Mouse (Mus musculus) layer of hippocampus, postnatal 14 days (tissue): ENCODE results near the gene Sdccag8. TPM values are rescaled to one million over a fixed set of nuclear protein-coding genes. Genes with fewer than 3 reads are reported as not detected.

Source experiments
- DNase-seq, 2 experiments: peaks; one replicate each; pipeline ENCODE4 v3.0.0; 2021 to 2022; ENCODE audit warnings: low spot score in 2 of 2, mixed read lengths in 1 of 2
- long read RNA-seq, 2 experiments: library from polyadenylated mRNA; stranded (forward); transcript quantifications; one replicate each; pipeline ENCODE4 v2.0.0; 2021
- total RNA-seq, 2 experiments: library from RNA; stranded (reverse); gene quantifications; 2 replicates each; pipeline ENCODE4 v1.2.3; 2021

Gene Sdccag8
- 10 to 100 TPM; 11.0 to 13.8 TPM for total RNA-seq
- long read RNA-seq, experiment 1, transcript Sdccag8-201 (18 exons, 2,776 nt), result major isoform, 6 of 28 reads
- long read RNA-seq, experiment 1, partial matches to known transcripts, result 8 of 28 reads
- long read RNA-seq, experiment 1, other reads (novel, unspliced or antisense), result 14 of 28 reads
- long read RNA-seq, experiment 2, transcript Sdccag8-201 (18 exons, 2,776 nt), result major isoform, 7 of 29 reads
- long read RNA-seq, experiment 2, partial matches to known transcripts, result 5 of 29 reads
- long read RNA-seq, experiment 2, other reads (novel, unspliced or antisense), result 17 of 29 reads

GRCm38 (mm10) chr1:176814591-176815062 lies at the start of gene Sdccag8:
Sdccag8 (plus strand) TSS chr1:176814660.
- peak; percentile 93 to 98 for DNase-seq

GRCm38 (mm10) chr1:176774533-176774932 lies 39.9 kb upstream of the Sdccag8 start:
- DNase-seq, result no peak

DNA sequence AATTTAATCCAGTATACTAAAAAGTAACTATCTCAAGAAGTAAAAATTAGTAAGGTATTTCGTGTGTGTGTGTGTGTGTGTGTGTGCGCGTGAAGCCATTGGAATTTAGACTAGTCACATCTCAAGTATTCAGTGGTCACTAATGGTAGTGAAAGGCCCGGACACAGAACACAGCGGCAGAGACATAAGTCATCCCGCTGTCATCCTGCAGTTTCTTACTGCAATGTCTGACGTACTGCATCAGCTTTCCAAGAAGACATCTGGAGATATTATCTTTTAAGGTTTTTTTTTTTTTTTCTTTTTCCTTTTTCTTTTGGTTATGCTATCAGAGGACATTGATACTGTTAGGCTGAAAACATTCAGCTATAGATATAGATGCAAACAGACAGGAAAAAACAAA lies 25.1 kb upstream of the Sdccag8 start:
- no peak for DNase-seq

DNA sequence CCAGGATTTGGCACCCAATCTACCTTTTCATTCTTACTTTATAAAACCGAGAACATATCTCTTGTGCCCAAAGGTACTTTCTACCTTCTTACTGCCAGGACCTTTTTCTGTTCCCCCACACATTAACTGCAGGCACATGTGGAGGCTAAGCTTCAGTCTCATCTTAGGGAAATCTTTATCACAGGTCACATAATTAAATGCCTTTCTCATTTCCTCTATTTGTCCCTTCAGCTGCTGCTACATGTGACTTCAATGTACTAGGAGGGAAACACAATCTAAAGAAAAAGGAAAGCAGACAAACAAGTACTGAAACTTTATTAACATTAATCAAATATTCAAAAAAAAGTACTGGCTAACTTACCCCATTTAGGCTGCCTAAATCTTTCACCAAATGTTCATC lies 22.3 kb upstream of the Sdccag8 start:
- no peak for DNase-seq

- DNase-seq, result no peak
These were observed 15.8 kb upstream of the Sdccag8 start for GRCm38 (mm10) chr1:176798673-176799072.

DNA sequence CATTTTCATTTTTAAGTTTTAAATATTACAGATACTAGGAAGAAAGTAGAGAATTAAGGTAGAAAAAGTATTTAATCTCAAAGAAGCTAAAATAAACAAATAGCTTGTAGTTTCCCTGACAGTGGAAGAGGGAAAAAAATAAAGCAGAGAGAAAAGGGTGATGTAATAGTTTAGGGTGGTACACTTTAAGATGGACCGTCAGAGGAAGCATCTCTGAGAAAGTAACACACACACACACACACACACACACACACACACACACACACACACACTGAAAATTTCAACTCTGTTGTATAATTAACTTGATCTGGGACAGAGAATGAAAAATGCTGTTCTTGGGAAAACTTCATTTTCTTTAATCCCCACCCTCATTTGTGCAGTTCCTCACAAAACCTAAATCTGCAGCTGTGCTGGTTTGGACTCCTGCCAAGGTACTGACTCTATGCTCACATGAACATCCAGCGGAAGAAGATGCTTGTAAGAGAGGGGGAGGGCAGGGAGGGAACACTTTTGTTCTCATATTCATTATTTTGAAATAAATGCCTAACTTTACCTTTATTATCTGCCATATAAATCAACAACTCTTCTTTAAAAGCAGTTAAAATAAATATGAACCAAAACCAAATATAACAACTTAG lies 13.6 kb upstream of the Sdccag8 start:
- peak in 1 of 2 experiments; percentile 45 for DNase-seq

DNA sequence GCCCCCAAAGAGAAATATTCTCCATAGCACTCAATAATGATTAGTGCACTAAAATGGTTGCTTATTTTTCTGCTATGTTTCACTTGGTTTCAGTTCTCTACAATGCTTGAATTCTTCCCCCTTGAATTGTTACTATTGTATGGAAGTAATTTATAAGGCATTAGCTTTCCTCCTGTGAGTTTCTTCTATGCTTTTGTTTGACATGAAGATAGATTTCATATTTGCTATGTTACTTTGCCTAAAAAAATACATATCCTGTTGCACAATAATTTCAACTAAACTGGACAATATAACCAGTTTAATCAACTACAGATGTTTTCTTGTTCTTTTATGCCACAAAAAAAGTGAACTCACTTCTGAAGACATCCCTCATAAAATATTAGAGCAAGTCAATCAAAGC lies 4.3 kb upstream of the Sdccag8 start:
- DNase-seq, result no peak

- no peak for DNase-seq
These were observed 2.6 kb upstream of the Sdccag8 start for GRCm38 (mm10) chr1:176811892-176812291.

DNA sequence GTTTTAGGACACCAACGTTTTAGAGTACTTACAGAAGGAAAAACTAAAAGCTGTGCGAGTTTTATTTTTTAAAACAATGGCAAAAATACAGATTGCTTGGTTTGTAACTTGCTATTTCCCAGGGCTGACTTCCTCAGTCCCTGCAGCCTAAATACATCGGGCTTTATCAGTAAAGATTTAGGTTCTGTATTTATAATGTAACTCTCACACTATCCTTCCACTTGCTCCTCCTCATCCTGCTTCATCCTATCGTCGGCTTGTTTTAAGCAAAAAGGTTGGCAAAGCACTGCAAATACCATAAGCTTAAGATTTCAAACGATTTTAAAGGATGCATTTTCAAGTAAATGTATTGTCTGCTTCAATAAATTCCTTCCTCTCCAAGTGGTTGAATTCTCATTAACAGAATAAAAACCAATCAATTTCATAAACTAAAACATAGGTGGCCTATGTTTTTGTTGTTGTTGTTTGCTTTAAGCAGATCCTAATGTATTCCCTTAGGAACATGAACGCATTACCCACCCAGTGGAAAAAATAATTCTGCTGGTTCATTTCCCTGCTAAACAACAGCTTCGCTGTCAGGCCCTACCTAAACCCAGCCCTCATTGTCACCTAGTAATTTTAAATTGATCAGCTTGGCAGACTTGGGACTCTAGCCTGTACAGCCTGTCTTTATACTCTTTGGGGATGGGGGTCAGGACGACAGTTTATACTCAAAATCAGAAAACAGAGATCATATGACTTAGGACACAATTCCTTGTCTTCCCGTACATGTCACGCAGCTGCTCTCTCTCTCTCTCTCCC lies 1.8 kb upstream of the Sdccag8 start:
- no peak for DNase-seq

GRCm38 (mm10) chr1:176813292-176814035 lies 996 bp upstream of the Sdccag8 start:
- DNase-seq, result peak; percentile 74 to 76

GRCm38 (mm10) chr1:176814036-176814420 lies 432 bp upstream of the Sdccag8 start, which contains the start of gene Cep170:
Cep170 (minus strand) TSS chr1:176814067.
- peak; percentile 98 to 99 for DNase-seq

GRCm38 (mm10) chr1:176816728-176817127 lies 2.3 kb downstream of the Sdccag8 start:
- DNase-seq, result no peak

DNA sequence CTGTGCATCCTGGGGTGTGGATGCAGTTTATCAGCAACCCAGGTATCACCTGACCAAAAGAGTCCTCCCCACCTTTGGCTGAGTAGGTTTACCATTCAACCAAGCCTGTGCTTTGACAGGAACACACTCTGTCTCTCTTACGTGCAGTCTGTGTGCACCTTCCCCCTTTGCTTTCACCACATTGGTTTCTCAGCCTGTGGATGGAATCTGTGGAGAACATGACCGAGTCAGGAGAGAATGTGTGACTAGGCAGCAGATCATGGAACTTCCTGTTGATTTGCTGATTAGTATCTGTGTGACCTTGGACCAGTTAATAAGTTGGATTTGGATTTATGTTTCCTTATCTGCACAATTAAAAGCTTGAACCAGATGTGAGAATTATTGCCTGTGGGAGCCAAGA lies 3.7 kb downstream of the Sdccag8 start:
- no peak for DNase-seq

GRCm38 (mm10) chr1:176818763-176819162 lies 4.3 kb downstream of the Sdccag8 start:
- DNase-seq, result no peak

- DNase-seq, result no peak
These were observed 7.5 kb downstream of the Sdccag8 start for GRCm38 (mm10) chr1:176821929-176822328.

DNA sequence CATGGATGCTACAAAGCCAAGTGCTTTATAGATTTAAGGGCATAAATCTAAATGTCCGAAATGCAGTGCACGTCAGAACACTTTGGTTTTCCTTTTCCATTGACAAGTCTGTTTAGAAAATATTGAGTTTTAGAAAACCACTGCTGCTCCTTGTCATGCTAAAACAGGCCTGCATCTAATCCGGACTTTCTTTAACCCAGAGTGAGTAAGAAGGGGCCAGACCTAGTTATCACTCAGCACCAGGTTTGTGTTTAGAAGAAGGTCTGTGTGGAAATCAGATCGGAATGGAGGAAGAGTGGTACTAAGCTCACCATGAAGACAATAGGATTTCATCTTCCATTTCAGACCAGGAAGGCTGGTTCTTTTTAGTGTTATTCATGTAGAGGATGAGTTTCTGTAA lies 8.5 kb downstream of the Sdccag8 start:
- DNase-seq, result no peak

DNA sequence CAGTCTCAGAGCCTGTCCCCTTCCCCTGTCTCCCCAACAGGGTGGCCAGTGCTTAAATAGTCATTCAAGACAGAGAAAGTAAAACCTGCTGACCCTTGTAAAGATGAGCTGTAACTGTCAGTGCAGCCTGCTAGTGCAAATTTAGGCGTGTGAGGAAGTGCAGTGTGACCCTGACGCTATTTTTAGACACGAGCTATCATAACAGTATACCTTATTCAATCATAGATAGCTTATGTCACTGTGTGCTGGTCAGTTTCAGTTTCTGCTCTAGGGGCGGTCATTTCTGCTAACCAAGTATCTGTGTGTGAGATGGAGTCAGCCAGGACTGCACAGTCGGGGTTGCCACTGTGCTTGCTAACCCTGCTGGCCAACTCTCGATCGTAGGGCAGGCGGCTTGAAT lies 9.4 kb downstream of the Sdccag8 start:
- no peak for DNase-seq

- no peak for DNase-seq
These were observed 10.2 kb downstream of the Sdccag8 start for GRCm38 (mm10) chr1:176824611-176825010.

- DNase-seq, result no peak
These were observed 10.6 kb downstream of the Sdccag8 start for GRCm38 (mm10) chr1:176825084-176825483.

DNA sequence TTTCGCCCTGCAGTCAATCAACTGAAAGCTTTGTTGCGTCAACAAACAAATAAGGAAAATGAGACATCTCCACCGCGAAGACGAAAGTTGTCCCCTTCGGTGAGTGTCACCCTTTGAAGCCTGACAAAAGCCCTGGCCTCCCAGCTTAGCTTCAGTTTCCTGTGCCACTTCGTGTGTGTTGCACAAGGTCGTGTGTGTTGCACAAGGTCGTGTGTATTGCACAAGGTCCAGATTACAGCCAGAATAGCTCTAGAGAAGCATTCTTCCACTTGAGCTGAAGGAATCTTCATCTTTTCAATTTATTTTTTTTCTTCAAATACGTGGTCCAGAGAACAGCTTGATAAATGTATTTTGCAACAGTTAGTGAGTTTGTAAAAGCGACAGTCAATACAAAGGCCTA lies 11.7 kb downstream of the Sdccag8 start:
- no peak for DNase-seq

- no peak for DNase-seq
These were observed 12.5 kb downstream of the Sdccag8 start for GRCm38 (mm10) chr1:176826931-176827330.
